Mouse (Mus musculus) embryonic facial prominence, embryonic 13.5 days (tissue): ENCODE results near the gene Tardbp. TPM values are rescaled to one million over a fixed set of nuclear protein-coding genes. Genes with fewer than 3 reads are reported as not detected.

Experiments
- ATAC-seq: fragments of 200-750 bp; cut with Nextera tagmentation; 2 replicates; pipeline ENCODE4 v1.8.0; 2017; ENCODE audit warnings: low read depth; ENCODE audit not compliant: insufficient number of reproducible peaks, insufficient read depth, low FRiP score, low TSS enrichment
- H3K27ac ChIP-seq: fragments of 300-500 bp; sonication (generic); 2 replicates; pipeline ENCODE4 v1.5.1; 2015; ENCODE audit warnings: moderate library complexity, mild to moderate bottlenecking, inconsistent platforms
- H3K27me3 ChIP-seq: fragments of 300-500 bp; sonication (generic); 2 replicates; pipeline ENCODE4 v1.6.1; 2015; ENCODE audit warnings: mild to moderate bottlenecking, inconsistent platforms
- H3K36me3 ChIP-seq: fragments of 300-500 bp; sonication (generic); 2 replicates; pipeline ENCODE4 v1.6.1; 2015; ENCODE audit warnings: mild to moderate bottlenecking, inconsistent platforms
- H3K4me1 ChIP-seq: fragments of 300-500 bp; sonication (generic); 2 replicates; pipeline ENCODE4 v1.6.1; 2015; ENCODE audit warnings: inconsistent platforms
- H3K4me2 ChIP-seq: fragments of 300-500 bp; sonication (generic); 2 replicates; pipeline ENCODE4 v1.6.1; 2015; ENCODE audit warnings: moderate library complexity, mild to moderate bottlenecking, inconsistent platforms
- H3K4me3 ChIP-seq: fragments of 300-500 bp; sonication (generic); 2 replicates; pipeline ENCODE4 v1.5.1; 2015; ENCODE audit warnings: mild to moderate bottlenecking, inconsistent platforms
- H3K9ac ChIP-seq: fragments of 300-500 bp; sonication (generic); 2 replicates; pipeline ENCODE4 v1.6.1; 2015; ENCODE audit warnings: mild to moderate bottlenecking, inconsistent platforms
- H3K9me3 ChIP-seq: fragments of 300-500 bp; sonication (generic); 2 replicates; pipeline ENCODE4 v1.6.1; 2016; ENCODE audit warnings: inconsistent platforms
- WGBS: fragments of 180-500 bp; shearing (Covaris S2); methylation state at CpG from one replicate; pipeline ENCODE4 v1.1.7; 2015; ENCODE audit warnings: mixed read lengths; 5-methylcytosine and 5-hydroxymethylcytosine counted together
- polyA plus RNA-seq: library from polyadenylated mRNA; unstranded; fragments of >200 nt; fragmentation: Nextera tagmentation; extraction: Ambion mirVana; gene quantifications from 2 replicates; pipeline ENCODE4 v1.2.1, GENCODE M21; 2015

The Tardbp gene
- polyA plus RNA-seq, 1 experiment from 2014 or later = 371 TPM

- H3K36me3 ChIP-seq = peaks cover 98% of the 10 kb centered on the region
- H3K4me1 ChIP-seq = no peaks in the 10 kb centered on the region
- no peaks in the 10 kb centered on the region for H3K9me3 ChIP-seq
- H3K27ac ChIP-seq = no peak overlapping the region
- ATAC-seq = no peak
- no peak overlapping the region for H3K4me3 ChIP-seq
- no peak overlapping the region for H3K4me2 ChIP-seq
- 91% methylated on average over 7 of the region's 7 CpGs for WGBS
- no peak overlapping the region for H3K9ac ChIP-seq
- no peaks in the 10 kb centered on the region for H3K27me3 ChIP-seq
Observed at GRCm38 (mm10) chr4:148573222-148573621, 53.6 kb downstream of the Tardbp start.

GRCm38 (mm10) chr4:148570693-148571295 is 56.0 kb downstream of the Tardbp start:
- H3K9ac ChIP-seq = no peak overlapping the region

GRCm38 (mm10) chr4:148570138-148570537 is 56.7 kb downstream of the Tardbp start:
- WGBS = 88% methylated on average over 10 of the region's 10 CpGs
- ATAC-seq = no peak
- Histone ChIP-seq H3K36me3 (peaks cover 98% of the 10 kb centered on the region), H3K9me3 (no peaks in the 10 kb centered on the region), H3K9ac (no peak overlapping the region), H3K4me1 (no peaks in the 10 kb centered on the region), H3K27ac (no peak overlapping the region), H3K27me3 (no peaks in the 10 kb centered on the region), H3K4me3 (no peak overlapping the region), H3K4me2 (no peak overlapping the region)

More at GRCm38 (mm10) chr4:148570693-148571295, 56.0 kb downstream of the Tardbp start:
- Histone ChIP-seq H3K4me2 (no peak overlapping the region), H3K9me3 (no peaks in the 10 kb centered on the region), H3K4me3 (no peak overlapping the region), H3K27me3 (no peaks in the 10 kb centered on the region), H3K4me1 (no peaks in the 10 kb centered on the region), H3K27ac (no peak overlapping the region), H3K36me3 (peaks cover 98% of the 10 kb centered on the region)
- ATAC-seq = no peak
- WGBS = 96% methylated on average over 9 of the region's 9 CpGs

GRCm38 (mm10) chr4:148563595-148563994 is 63.2 kb downstream of the Tardbp start:
- peaks cover 86% of the 10 kb centered on the region for H3K36me3 ChIP-seq
- H3K4me3 ChIP-seq = no peak overlapping the region
- no peaks in the 10 kb centered on the region for H3K9me3 ChIP-seq
- no peak overlapping the region for H3K4me2 ChIP-seq
- H3K4me1 ChIP-seq = peaks cover 7% of the 10 kb centered on the region; the same call in 1 of the 2 replicates
- no peak overlapping the region for H3K27ac ChIP-seq
- WGBS = 94% methylated on average over 12 of the region's 12 CpGs
- H3K27me3 ChIP-seq = no peaks in the 10 kb centered on the region
- no peak for ATAC-seq
- H3K9ac ChIP-seq = no peak overlapping the region

- Histone ChIP-seq H3K4me2 (no peak overlapping the region), H3K4me1 (peaks cover 10% of the 10 kb centered on the region; the same call in 1 of the 2 replicates), H3K27me3 (no peaks in the 10 kb centered on the region), H3K9me3 (no peaks in the 10 kb centered on the region), H3K27ac (no peak overlapping the region), H3K9ac (no peak overlapping the region), H3K36me3 (peaks cover 76% of the 10 kb centered on the region), H3K4me3 (no peak overlapping the region)
- 95% methylated on average over 17 of the region's 17 CpGs for WGBS
- no peak for ATAC-seq
Observed at GRCm38 (mm10) chr4:148562676-148563075, 64.1 kb downstream of the Tardbp start.

Other genes with a start within 250 kb of the Tardbp start
- 20.9 and 21.1 TPM in 2 replicates for gene Ubiad1, start 182.2 kb downstream of the Tardbp start, polyA plus RNA-seq
- 14.1 and 16.5 TPM in 2 replicates for gene Mtor, start 178.4 kb downstream of the Tardbp start, polyA plus RNA-seq
- 0.51 and 1.3 TPM in 2 replicates for gene Angptl7, start 126.6 kb downstream of the Tardbp start, polyA plus RNA-seq
- gene Exosc10, start 68.6 kb downstream of the Tardbp start, polyA plus RNA-seq = 97.0 and 99.7 TPM in 2 replicates
- 201 and 214 TPM in 2 replicates for gene Srm, start 35.5 kb downstream of the Tardbp start, polyA plus RNA-seq
- 0.07 and 1.1 TPM in 2 replicates for gene Masp2, start 24.5 kb downstream of the Tardbp start, polyA plus RNA-seq
- gene Gm572, start 16.3 kb upstream of the Tardbp start, polyA plus RNA-seq = not detected in 2 replicates
- gene Casz1, start 177.4 kb upstream of the Tardbp start, polyA plus RNA-seq = 4.0 and 4.2 TPM in 2 replicates